Mouse (Mus musculus) right cerebral cortex, postnatal 10 days (tissue): ENCODE data around the gene Pin1rt1.

ENCODE experiments used
- DNase-seq, 2 experiments: peaks; one replicate each; pipeline ENCODE4 v3.0.0; 2021; ENCODE audit warnings: low spot score in 2 of 2

The Pin1rt1 gene

DNA sequence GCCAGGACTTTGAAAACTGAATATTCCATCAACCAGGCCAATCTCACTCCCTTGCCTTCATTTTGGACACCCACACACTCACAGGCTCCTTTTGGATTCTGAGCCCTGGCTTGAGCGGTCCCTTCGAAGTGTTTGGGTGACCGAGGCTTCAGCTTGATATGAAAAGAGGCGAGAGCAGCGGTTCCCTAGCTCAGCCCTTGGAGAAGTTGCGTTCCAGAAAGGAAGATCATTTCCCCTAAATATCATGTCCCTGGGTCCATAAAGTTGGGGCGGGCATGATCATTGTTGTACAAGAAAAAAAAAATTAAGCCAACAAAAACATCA lies 3.7 kb downstream of the Pin1rt1 start:
- DNase-seq, result no peak

DNA sequence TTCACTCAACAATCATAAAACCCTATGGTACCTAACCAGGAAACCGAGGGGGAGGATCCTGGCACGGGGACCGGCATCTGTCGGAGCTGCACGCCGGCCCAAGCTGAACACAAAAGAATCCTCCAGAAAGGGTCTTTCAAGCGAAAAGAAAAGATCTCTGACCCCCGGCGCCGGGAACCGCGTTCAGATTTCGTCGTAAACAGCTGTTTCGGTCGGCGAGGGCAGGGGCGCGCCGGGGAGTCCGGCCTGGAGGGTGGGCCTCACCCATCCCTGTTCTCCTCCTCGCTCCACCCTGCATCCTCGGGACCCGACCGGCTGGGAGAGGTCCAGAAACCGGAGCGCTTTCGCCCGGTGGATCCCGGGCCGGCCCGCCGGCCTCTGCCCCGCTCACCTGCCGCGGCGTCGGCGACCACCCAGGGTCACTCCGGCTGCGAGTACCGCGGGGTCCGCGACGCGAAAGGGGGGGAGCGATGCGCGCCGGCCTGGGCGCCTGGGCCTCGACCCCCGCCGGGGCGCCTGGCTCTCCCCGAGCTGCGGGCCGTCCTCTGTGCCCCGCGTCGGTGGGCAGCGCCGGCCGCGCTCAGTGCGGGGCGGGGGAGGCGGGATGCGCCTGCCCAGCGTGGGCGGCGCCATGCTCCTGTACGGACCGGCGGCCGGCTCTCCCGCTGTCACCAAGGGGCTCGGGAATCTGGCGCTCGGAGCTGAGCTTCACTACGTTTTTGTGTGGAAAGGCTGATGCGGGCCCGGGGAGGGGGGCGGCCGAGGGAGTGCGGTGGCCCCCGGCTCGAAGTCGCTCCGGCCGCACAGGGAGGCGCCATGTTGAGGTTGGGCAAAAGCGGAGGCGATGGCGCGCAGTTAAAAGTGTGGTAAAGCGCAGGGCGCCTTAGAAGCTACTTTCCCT lies 4.3 kb downstream of the Pin1rt1 start, which contains the start of gene Tcp11l1:
TSS of gene Tcp11l1 (minus strand) at position 585 of the 901 bp plus-strand sequence.
- DNase-seq, result peak; percentile 76 to 81

DNA sequence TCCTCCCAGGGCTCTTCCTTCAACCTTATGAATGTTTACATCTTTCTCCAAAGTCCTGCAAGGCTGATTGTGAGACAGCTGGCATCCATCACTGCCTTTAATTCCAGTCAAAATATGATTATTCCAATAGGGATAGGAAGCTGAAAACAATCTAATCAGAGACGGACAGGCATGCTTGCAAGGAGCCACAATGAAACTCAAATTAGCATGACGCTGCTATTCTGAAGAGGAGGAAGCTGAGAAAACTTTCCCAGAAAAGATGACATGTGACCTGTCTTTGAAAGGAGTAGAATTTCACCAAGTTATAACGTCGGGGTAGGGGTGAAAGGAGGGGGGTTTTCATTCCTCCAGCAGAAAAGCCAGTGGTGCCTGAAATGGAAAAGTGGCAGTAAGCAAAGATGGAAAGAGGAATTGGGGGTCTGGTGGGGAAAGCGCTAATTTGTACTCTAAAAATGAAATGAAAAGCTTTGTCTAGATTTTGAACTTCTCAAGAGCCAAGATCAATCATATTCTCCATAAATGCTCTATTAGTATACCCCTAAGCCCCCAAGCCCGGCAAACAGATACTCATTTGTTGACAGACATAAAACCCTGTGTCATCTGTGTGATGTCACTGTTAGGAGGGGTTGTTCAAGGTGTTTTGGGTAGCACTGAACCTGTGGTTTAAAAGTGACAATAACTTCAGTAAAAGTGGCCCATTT lies 5.4 kb downstream of the Pin1rt1 start:
- no peak for DNase-seq

DNA sequence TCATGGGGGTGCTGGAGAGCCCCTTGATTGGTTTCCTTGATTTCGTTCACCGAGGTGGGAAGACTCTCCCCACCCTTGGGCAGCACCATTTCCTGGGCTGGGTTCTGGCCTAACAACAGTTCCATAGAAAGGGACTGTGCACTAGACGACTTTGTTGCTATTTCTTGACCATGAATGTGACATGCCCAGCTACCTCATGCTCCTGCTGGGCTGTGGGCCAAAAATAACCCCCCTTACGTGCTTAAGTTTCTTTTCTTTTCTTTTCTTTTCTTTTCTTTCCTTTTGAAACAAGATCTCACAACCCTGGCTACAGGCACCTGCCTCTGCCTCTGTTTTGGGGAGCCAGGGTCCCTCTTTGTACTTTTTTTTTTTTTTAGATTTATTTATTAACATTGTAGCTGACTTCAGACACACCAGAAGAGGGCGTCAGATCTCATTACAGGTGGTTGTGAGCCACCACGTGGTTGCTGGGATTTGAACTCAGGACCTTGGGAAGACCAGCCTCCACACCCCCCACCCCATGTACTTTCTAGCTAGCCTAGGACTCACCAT lies 6.3 kb downstream of the Pin1rt1 start:
- DNase-seq, result no peak

DNA sequence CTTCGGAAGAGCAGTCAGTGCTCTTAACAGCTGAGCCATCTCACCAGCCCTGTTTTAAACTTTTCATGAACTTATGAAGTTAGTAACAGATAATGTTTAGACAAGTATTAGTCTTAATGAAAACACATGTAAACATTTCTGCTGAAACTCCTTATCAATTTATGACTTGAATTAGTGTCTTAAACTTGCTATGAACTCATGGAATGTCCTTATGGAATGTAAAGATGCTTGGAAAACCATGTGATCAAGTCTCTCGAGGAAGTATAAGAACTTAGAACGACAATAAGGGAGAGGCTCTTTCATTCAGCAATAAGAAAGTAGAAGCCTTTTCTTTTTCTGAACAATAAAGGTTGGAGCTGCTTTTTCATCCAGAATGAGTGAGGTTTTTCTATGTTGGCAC lies 11.8 kb downstream of the Pin1rt1 start:
- DNase-seq, result no peak

DNA sequence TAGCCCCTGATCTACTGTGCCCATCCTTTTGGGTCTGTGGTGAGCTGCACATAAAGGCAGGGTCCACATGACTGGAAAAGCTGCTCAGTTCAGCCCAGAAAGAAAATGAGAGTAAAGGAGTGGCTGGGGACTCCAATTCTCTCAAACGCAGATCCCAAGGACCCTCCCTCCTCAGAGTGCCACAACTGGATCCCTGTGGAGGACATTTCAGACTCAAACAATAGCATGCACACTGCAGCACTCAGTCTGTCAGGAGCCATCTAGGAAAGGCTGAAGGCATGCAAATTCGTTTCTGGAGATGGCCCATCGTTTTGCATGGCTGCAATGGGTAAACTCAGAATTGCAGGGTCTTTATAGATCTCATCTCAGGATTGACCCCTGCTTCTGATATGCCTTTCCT lies 13.0 kb downstream of the Pin1rt1 start:
- no peak for DNase-seq

DNA sequence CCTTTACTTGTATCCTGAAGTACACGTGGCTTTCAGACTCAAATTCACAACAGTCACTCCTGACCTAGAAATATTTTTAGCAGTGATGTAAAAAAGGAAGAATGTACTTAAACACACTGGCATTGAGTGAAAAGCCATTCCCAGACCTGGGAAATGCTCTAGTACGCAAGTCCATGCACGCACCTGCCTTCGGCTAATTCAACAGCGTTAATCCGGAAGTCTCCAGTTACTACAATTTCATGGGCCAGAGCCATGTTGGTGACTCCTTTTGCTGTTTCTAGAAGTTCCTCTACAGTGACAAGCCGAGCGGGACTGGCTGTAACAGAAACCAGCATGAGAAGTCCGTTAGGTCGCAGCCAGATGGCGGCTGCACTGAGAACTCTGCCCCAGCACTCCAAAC lies 16.5 kb downstream of the Pin1rt1 start:
- no peak for DNase-seq

DNA sequence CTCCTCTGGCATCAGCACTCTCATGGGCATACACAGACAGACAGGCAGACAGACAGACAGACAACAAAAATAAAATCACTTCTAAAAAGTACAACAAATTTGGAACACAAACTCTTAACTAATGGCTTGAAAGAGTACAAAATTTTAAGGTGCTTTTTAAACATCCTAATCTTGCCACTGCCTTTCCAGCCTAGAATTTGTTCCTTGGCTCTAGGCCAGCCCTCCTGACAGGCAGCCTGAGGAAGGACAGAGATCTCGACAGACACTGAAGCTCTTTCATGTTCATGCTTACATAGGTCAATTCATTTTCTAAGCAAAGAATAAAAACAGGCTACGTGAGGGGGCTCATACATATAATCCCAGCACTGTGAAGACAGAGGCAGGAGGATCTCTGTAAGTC lies 23.6 kb downstream of the Pin1rt1 start:
- DNase-seq, result no peak

DNA sequence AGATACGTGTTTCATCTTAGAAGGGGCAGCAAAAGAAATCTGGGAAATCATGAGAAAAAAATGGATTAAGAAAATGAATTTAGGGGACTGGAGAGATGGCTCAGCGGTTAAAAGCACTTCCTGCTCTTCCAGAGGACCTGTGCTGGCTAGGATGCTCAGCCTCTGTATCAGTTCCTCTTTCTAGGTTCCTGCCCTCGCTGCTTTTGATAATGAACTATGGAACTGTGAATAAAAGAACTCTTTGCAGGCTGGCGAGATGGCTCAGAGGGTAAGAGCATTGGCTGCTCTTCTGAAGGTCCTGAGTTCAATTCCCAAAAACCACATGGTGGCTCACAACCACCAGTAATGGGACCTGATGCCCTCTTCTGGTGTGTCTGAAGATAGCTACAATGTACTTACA lies 25.5 kb downstream of the Pin1rt1 start:
- DNase-seq, result no peak

DNA sequence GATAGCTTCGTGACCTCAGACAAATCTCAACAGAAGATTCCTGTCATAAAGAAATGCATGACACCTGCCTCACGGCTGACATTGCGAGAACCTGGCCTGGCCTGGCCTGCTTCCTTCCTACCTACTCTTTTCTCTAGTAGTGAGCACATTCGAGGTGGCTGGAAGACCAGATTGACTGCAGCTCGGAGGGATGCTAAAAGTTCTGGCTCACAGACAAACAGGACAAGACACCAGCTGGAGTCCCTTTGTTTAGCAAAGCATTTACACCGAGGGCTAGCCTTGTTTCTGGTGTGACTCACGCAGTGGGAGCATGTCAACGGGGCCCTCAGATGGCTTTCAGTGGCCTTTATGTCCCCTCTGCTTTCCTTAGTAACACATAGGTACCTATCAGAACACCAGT lies 27.5 kb downstream of the Pin1rt1 start:
- no peak for DNase-seq

DNA sequence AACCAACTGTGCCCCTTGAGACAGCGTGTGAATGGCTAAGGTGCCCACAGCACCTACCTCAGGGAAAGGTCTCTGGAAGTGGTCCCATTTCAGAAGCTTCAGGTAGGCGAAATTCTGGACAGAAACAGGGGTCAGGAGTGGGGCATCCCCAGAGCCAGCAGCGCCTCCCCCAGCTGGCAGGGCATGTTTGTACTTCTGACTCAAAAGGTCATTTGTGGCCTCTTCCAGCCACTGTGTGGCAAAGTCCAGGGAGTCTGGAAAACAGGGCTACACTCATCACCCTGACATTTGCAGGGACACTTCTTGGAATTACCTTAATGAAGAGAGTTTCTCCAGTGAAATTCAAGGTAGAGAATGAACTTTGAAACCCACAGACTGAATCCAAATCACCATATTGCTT lies 27.9 kb downstream of the Pin1rt1 start:
- no peak for DNase-seq

DNA sequence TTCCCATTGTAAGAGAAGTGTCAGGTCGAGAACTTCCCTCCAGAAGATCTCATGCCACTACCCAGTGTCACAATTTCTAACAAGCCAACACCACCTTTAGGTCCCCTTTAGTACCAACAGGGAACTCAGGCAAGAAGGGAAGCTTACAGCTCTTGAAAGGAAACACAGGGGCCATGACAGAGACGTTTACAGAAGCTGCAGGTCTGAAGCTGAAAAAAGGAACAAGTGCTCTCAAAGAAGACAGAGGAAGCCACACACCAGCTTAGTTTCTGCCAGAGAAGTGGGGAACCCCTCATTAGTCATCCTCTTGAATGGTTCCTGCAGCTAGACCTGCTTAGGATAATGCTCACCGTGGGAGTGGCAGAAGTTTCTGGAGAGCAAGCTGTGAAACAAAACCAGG lies 28.9 kb downstream of the Pin1rt1 start:
- no peak for DNase-seq

DNA sequence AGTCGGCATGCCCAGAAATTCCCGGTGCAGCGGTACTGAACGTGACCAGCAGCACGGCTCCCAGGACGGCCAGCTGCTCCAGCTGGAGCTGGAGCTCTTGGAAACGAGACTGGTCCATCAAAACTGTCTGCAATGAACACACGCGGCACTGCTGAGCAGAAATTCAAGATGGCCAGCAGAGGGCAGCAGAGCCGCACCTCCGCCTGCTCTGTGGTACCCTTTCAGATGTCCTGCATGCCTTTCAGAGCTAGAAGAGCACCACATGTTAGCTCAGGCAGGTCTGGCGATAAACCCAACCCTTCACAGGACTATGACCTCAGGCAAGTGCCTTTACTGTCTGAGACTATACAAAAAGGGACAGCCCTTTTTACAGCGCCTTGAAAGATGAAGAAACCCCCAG lies 30.8 kb downstream of the Pin1rt1 start:
- DNase-seq, result peak; percentile 86 to 90

DNA sequence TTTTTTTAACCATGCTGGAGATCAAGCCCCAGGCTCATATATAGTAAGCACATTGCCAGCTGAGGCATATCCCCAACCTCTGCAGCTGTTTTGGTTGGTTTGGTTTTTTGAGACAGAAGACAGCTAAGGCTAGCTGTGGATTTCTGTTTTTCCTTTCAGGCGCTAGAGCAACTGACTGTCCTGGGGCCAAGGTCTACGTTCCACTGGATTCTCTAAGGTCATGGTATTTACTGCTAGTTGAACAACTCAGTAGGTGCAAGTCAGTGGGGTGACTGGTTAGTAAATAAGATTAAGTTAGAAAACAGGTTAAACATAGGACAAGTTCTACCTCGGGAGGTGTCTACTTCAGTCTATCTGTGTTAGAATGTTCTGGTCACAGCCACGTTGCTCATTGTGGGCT lies 31.4 kb downstream of the Pin1rt1 start:
- no peak for DNase-seq

DNA sequence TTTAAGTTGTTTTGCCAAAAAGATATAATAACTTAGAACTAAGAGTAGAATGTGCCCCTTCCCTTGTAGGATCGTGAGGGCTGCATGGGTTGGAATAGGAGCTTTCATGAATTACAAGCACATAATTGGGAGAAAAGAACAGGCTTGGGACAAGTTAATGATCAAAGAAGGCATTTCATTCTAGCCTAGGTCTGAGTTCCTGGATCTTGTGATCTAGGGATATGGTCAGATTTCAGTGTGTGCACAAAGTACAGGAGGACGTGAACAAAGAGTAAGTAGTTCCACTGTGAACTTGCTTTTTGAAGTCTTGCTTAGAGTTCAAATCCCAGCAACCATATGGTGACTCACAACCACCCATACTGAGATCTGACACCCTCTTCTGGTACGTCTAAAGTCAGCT lies 38.9 kb downstream of the Pin1rt1 start:
- no peak for DNase-seq

DNA sequence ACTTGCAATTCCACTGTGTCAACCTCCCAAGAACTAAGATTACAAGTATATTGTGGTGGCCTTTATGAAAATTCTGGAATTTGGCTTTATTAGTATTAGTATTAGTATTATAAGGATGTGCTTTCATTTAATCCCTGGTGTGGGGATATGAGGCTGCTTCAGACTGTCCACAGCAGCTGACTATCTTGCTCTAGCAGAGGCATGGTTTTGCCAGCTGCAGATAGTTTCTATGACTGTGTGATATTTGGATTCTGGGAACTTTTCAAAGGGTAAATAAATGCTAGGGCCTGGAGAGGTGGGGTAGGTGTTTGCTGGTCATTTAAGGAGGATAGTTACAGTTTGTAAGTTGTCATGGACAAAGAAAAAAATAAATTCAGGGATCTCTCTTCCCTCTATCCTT lies 44.5 kb downstream of the Pin1rt1 start:
- DNase-seq, result no peak

DNA sequence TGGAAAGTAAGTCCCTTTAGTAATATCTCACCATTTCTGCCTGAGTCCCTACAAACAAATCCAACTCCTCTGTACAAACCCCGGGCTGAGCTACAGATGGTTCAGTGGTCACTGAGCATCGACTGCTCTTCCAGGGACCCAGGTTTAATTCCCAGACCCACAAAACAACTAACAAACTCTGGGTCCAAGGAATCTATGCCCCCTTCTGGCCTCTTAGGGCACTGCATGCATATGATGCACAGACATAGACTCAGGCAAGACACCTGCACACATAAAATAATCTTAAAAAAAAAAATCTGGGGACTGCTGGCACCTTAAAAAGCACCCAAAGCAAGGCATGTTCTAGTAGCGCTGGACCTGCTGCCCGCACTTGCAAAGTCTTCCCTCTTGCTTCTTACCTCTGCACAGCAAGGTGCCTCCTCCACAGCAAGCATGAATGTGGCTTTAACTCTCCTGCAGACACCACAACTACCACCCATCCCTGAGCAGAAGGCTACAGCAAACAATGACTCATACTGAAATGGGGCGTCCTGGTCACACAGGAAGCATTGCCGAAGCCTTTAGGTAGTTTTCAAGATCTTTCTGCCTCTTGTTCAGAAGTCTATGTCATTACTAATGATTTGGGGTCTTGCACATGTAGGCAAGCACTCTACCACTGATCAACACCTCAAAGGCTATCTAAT lies 46.9 kb downstream of the Pin1rt1 start:
- DNase-seq, result no peak
